In the genomic region with DNA sequence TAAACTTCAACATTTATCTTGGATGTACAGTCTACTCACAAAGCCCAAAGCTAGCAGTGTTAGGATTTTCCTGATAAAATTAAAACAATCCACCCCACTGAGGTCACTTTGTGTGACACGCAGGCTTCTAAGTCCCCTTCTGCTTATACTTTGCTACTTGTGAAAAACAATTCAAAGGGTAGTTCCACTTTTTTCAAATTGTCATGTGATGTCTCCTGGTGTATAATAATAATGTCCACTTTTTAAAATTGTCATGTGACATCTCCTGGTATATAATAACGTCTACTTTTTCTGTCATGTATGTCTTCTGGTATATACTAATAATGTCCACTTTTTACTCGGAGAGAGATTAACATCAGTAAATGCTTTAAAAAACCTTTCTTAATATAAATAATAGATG, we compare ENCODE assay signal across 20 mouse cellular contexts. TPM values are rescaled to one million over a fixed set of nuclear protein-coding genes. Genes with fewer than 3 reads are reported as not detected.
"Had no signal": no experiment of that assay in that cellular context is flagged by ENCODE, and none has a peak within 500 bp of the region (broad histone marks: within the 10 kb centered on the region; RNA-seq: fewer than 3 reads in every experiment).

No protein-coding gene starts in this region.

- H3K36me3 ChIP-seq: limb, embryonic 12.5 days; limb, embryonic 15.5 days; neural tube, embryonic 13.5 days; stomach, embryonic 15.5 days had no signal

- H3K27ac ChIP-seq: kidney, postnatal 0 days; limb, embryonic 12.5 days; limb, embryonic 15.5 days; liver, embryonic 14.5 days; stomach, embryonic 15.5 days had no signal

- H3K27me3 ChIP-seq: limb, embryonic 12.5 days; limb, embryonic 15.5 days; neural tube, embryonic 13.5 days; stomach, embryonic 15.5 days had no signal

- H3K9ac ChIP-seq: limb, embryonic 12.5 days; limb, embryonic 15.5 days; liver, embryonic 14.5 days; liver, postnatal 0 days; lung, embryonic 14.5 days; neural tube, embryonic 13.5 days; stomach, embryonic 15.5 days had no signal

- H3K4me3 ChIP-seq: limb, embryonic 12.5 days; limb, embryonic 15.5 days; neural tube, embryonic 13.5 days; stomach, embryonic 15.5 days had no signal

- H3K4me1 ChIP-seq: stomach, embryonic 15.5 days had no signal

- DNase-seq: kidney, adult 2 months; kidney, postnatal 36 days; left cerebral cortex, postnatal 4 days; liver, postnatal 0 days; lung, embryonic 14.5 days; midbrain, embryonic 14.5 days; retina, postnatal 1 day; right cerebral cortex, postnatal 25 days had no signal

- ATAC-seq: intestine, postnatal 0 days; lung, postnatal 0 days had no signal

RNA-seq across cellular contexts. Expression of gene Txk, which starts 59.8 kb away (rescaled TPM):
- total RNA-seq: layer of hippocampus, postnatal 14 days had no signal
- polyA plus RNA-seq: kidney, embryonic 14.5 days; limb, embryonic 12.5 days; liver, embryonic 11.5 days; lung, embryonic 14.5 days; midbrain, embryonic 11.5 days had no signal
